Mouse (Mus musculus) liver, embryonic 11.5 days (tissue): ENCODE data around the gene Pgf. TPM values are rescaled to one million over a fixed set of nuclear protein-coding genes. Genes with fewer than 3 reads are reported as not detected.

ENCODE experiments used
- ATAC-seq: fragments of 200-750 bp; cut with Nextera tagmentation; replicated peaks from 2 replicates; pipeline ENCODE4 v1.8.0; 2017; ENCODE audit warnings: moderate number of reproducible peaks, mild to moderate bottlenecking, moderate TSS enrichment, moderate library complexity; ENCODE audit not compliant: low FRiP score
- DNase-seq: peaks from one replicate; pipeline ENCODE4 v3.0.0-alpha.2; 2017; ENCODE audit warnings: low spot score
- H3K27ac ChIP-seq: fragments of 300-500 bp; sonication (generic); 2 replicates; pipeline ENCODE4 v1.5.1; 2014; ENCODE audit warnings: mild to moderate bottlenecking, low read depth, low read length, control low read depth
- H3K27me3 ChIP-seq: fragments of 300-500 bp; sonication (generic); replicated peaks from 2 replicates; pipeline ENCODE4 v1.6.1; 2014; ENCODE audit warnings: low read length, mixed read lengths; ENCODE audit not compliant: control insufficient read depth, insufficient read depth
- H3K36me3 ChIP-seq: fragments of 300-500 bp; sonication (generic); 2 replicates; pipeline ENCODE4 v1.6.1; 2014; ENCODE audit warnings: mild to moderate bottlenecking, low read length, moderate library complexity, mixed read lengths; ENCODE audit not compliant: control insufficient read depth, insufficient read depth
- H3K4me1 ChIP-seq: fragments of 300-500 bp; sonication (generic); replicated peaks from 2 replicates; pipeline ENCODE4 v1.6.1; 2014; ENCODE audit warnings: low read length, mixed read lengths; ENCODE audit not compliant: control insufficient read depth, insufficient read depth
- H3K4me2 ChIP-seq: fragments of 300-500 bp; sonication (generic); 2 replicates; pipeline ENCODE4 v1.6.1; 2014; ENCODE audit warnings: mild to moderate bottlenecking, control low read depth, moderate library complexity
- H3K4me3 ChIP-seq: fragments of 300-500 bp; sonication (generic); 2 replicates; pipeline ENCODE4 v1.5.1; 2014; ENCODE audit warnings: low read depth, low read length, control low read depth
- H3K9ac ChIP-seq: fragments of 300-500 bp; sonication (generic); 2 replicates; pipeline ENCODE4 v1.6.1; 2014; ENCODE audit warnings: low read depth, low read length, control low read depth
- H3K9me3 ChIP-seq: fragments of 300-500 bp; sonication (generic); 2 replicates; pipeline ENCODE4 v1.6.1; 2016; ENCODE audit warnings: low read length, inconsistent platforms, mixed read lengths; ENCODE audit not compliant: control insufficient read depth
- WGBS: fragments of 180-500 bp; shearing (Covaris S2); extraction: QIAGEN DNeasy Blood & Tissue Kit; methylation state at CpG from one replicate; pipeline ENCODE4 v1.1.7; 2014; 5-methylcytosine and 5-hydroxymethylcytosine counted together
- polyA plus RNA-seq: library from polyadenylated mRNA; unstranded; fragments of >200 nt; fragmentation: Nextera tagmentation; extraction: Ambion mirVana; gene quantifications from 2 replicates; pipeline ENCODE4 v1.2.1, GENCODE M21; 2014

The Pgf gene
- polyA plus RNA-seq, 1 experiment from 2014 or later = 5.7 TPM

DNA sequence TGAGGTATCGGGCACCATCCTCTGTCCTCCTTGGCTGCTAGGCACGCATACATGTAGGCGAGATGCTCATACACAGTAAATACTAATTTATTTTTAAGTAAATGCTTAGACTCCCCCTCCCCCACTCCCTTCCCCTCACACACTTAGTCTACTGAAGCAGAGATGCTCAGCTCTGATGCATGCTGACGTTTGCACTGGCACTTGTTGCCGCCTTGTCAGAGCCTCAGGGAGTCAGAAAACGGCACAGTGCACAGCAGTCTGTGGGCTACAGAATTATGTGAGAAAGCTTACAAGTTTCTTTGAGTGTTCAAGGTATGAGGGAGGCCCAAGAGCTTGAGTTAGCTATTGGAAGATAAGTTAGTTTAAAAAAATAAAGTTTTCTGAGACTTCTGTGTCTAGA lies 46.2 kb downstream of the Pgf start:
- ATAC-seq (no peak), DNase-seq (no peak)
- H3K4me2 ChIP-seq = no peak overlapping the region
- H3K4me3 ChIP-seq = no peak overlapping the region
- no peaks in the 10 kb centered on the region for H3K27me3 ChIP-seq
- H3K9ac ChIP-seq = no peak overlapping the region
- H3K36me3 ChIP-seq = peaks cover 62% of the 10 kb centered on the region
- 85% methylated on average over 6 of the region's 6 CpGs for WGBS
- no peaks in the 10 kb centered on the region; the same call in 1 of the 2 replicates for H3K4me1 ChIP-seq
- no peaks in the 10 kb centered on the region for H3K9me3 ChIP-seq
- H3K27ac ChIP-seq = no peak overlapping the region

- DNase-seq (no peak), ATAC-seq (no peak)
- no peak overlapping the region for H3K4me3 ChIP-seq
- no peak overlapping the region for H3K4me2 ChIP-seq
- H3K4me1 ChIP-seq = no peaks in the 10 kb centered on the region; the same call in 1 of the 2 replicates
- no peaks in the 10 kb centered on the region for H3K27me3 ChIP-seq
- no peak overlapping the region for H3K27ac ChIP-seq
- WGBS = 88% methylated on average over 9 of the region's 9 CpGs
- no peaks in the 10 kb centered on the region for H3K9me3 ChIP-seq
- no peak overlapping the region for H3K9ac ChIP-seq
- H3K36me3 ChIP-seq = peaks cover 61% of the 10 kb centered on the region
Observed at GRCm38 (mm10) chr12:85129426-85129978, 48.1 kb downstream of the Pgf start.

DNA sequence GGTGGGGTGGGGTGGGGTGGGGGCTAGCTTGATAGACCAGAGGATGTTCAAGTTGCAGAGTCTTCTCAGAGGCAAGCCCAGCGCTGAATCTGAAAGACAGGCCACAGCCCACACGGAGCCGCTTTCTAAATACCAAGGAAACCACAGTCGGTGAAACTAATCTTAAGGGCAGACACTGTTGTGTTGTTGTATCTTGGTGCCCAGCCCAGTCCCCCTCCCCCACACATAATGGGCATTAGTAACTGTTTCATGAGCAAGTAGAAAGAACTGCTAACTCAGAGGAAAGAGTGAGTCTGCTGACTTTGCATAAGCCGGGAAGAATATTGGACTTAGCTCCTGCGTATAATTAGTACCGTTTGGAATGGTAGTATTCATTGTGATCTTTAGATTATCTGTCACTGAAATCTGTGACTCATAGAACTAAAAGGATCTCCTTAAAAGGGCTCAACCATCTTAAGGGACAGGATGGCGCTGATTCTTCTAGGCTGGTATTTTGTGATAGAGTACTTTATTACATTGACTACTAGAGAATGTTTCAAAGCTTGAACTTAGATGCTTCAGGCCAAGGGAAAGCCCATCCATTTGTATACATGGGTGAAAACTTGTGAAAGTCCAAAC lies 50.5 kb downstream of the Pgf start:
- Histone ChIP-seq H3K4me2 (no peak overlapping the region), H3K27ac (no peak overlapping the region), H3K27me3 (no peaks in the 10 kb centered on the region), H3K36me3 (peaks cover 59% of the 10 kb centered on the region), H3K4me3 (no peak overlapping the region), H3K9me3 (no peaks in the 10 kb centered on the region), H3K9ac (no peak overlapping the region), H3K4me1 (no peaks in the 10 kb centered on the region)
- ATAC-seq = no peak; the same call in 1 of the 2 replicates
- no peak for DNase-seq
- WGBS = 80% methylated on average over 8 of the region's 8 CpGs

DNA sequence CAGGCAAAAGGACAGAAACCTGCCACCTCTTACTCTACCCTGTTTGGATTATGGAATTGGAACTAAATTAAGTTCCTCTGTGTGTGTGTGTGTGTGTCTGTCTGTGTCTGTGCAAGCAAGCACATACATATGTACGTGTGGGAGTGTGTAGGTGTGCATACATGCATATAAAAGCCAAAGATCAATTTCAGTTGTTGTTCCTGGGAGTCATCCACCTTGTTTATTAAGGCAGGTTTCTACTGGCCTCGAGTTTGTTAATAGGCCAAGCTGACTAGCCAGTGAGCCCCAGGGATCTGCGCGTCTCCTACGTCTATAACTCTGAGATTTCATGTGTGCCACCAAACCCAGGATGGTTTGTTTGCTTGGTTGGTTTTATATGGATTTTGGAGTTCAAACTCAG lies 52.8 kb downstream of the Pgf start:
- no peak for ATAC-seq
- Histone ChIP-seq H3K9me3 (no peaks in the 10 kb centered on the region), H3K27ac (no peak overlapping the region), H3K36me3 (peaks cover 53% of the 10 kb centered on the region), H3K4me3 (no peak overlapping the region), H3K9ac (no peak overlapping the region), H3K4me1 (no peaks in the 10 kb centered on the region), H3K4me2 (no peak overlapping the region), H3K27me3 (no peaks in the 10 kb centered on the region)
- DNase-seq = no peak
- 95% methylated on average over 5 of the region's 5 CpGs for WGBS

DNA sequence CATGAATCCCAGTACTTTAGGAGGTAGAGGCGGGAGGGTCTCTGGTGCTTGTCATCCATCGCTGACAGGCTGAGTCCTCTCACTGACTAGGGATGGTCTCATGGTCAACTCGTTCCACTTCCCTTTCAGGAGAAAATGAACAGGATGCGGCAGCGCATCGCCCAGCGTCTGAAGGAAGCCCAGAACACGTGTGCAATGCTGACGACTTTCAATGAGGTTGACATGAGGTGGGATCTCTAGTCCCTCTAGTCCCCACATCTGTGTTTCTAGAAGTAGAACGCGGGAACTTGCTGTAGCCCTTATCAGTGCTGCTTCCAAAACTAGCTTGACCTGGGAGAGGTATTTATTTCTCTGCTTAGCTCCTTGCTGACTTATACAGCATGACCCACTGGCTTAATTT lies 53.9 kb downstream of the Pgf start:
- Histone ChIP-seq H3K27me3 (no peaks in the 10 kb centered on the region), H3K9me3 (no peaks in the 10 kb centered on the region), H3K36me3 (peaks cover 50% of the 10 kb centered on the region), H3K4me3 (no peak overlapping the region), H3K27ac (no peak overlapping the region), H3K9ac (no peak overlapping the region), H3K4me2 (no peak overlapping the region), H3K4me1 (no peaks in the 10 kb centered on the region)
- DNase-seq (no peak), ATAC-seq (no peak)
- 88% methylated on average over 11 of the region's 11 CpGs for WGBS

- Histone ChIP-seq H3K9ac (no peak overlapping the region), H3K27ac (no peak overlapping the region; the same call in 1 of the 2 replicates), H3K36me3 (peaks cover 49% of the 10 kb centered on the region), H3K9me3 (no peaks in the 10 kb centered on the region), H3K4me2 (no peak overlapping the region), H3K4me3 (no peak overlapping the region), H3K4me1 (no peaks in the 10 kb centered on the region), H3K27me3 (no peaks in the 10 kb centered on the region)
- DNase-seq = no peak
- no peak for ATAC-seq
- WGBS = 90% methylated on average over 9 of the region's 9 CpGs
Observed at GRCm38 (mm10) chr12:85123108-85123530, 54.5 kb downstream of the Pgf start.

DNA sequence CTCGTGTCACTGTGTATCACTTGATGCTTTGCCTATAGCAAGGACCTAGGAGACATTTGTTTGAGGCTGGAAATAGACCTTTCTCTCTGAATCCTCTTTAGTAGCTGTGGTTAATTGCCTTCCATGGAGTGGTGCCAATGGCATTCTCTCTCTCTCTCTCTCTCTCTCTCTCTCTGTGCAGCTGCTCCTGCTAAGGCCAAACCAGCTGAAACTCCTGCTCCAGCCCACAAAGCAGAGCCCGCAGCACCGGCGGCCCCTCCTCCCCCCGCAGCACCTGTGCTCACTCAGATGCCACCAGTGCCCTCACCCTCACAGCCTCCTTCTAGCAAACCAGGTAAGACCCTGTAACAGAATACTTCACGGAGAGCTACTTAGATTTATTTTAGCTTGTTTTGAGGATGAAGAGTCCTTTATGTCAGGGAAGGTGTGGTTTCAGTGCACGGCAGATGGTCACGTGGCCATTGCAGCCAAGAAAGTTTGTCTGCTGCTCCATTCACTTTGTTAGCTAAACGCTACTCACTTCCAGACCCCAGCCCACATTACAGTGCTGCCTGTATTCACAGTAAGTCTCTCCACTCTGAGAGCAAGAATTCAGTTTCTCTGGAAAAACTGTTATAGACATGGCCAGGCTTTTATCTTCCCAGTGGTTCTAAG lies 55.7 kb downstream of the Pgf start:
- DNase-seq = no peak
- Histone ChIP-seq H3K9ac (no peak overlapping the region), H3K4me3 (no peak overlapping the region), H3K4me2 (no peak overlapping the region), H3K27ac (no peak overlapping the region), H3K27me3 (no peaks in the 10 kb centered on the region), H3K9me3 (no peaks in the 10 kb centered on the region), H3K36me3 (peaks cover 45% of the 10 kb centered on the region), H3K4me1 (no peaks in the 10 kb centered on the region)
- 89% methylated on average over 9 of the region's 9 CpGs for WGBS
- ATAC-seq = no peak
